Mouse (Mus musculus): ENCODE data around the gene Rffl. TPM values are rescaled to one million over a fixed set of nuclear protein-coding genes. Genes with fewer than 3 reads are reported as not detected.

Gene Rffl
- polyA plus RNA-seq, 1 experiment from 2014 or later = 9.2 TPM

DNA sequence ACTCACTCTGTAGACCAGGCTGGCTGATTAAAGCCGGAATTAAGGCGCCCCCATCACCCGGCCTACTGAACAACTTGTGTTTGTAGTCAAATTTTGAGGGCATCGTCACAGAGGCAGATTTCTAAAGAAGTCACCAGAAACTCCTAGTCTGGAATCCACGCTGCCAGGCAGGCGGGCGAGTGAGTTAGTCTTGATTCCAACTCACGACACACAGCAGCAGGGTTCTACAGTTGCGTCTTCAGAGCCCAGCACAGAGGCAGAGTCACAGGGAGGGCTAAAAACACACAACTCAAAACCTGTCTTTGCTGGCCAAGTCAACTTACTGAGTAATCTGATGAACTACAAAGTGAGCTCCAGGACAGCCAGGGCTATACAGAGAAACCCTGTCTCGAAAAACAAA lies 18.5 kb downstream of the Rffl start:
- no peaks in the 10 kb centered on the region for H3K9me3 ChIP-seq (ENCODE audit: low read length)
- DNase-seq (ENCODE audit: low spot score) = no peak
- ATAC-seq = no peak
- H3K4me3 ChIP-seq (ENCODE audit: low read depth, low read length) = no peak overlapping the region
- H3K4me1 ChIP-seq (ENCODE audit: insufficient read depth, low read depth, low read length) = no peaks in the 10 kb centered on the region
- H3K27ac ChIP-seq (ENCODE audit: low read length) = no peak overlapping the region
- no peaks in the 10 kb centered on the region for H3K27me3 ChIP-seq (replicated peaks; ENCODE audit: insufficient read depth, low read length)
- H3K9ac ChIP-seq (replicated peaks; ENCODE audit: low read depth) = no peak overlapping the region
- no peaks in the 10 kb centered on the region for H3K36me3 ChIP-seq (ENCODE audit: insufficient read depth, low read length)
- TF ChIP-seq CTCF (IDR thresholded peaks at IDR 0.05) = no peak
- no peak for TF ChIP-seq EP300 (IDR thresholded peaks at IDR 0.05)
- no peak overlapping the region for H3K4me2 ChIP-seq (replicated peaks; ENCODE audit: low read depth, low read length)
- WGBS = 75% methylated on average over 10 of the region's 10 CpGs

DNA sequence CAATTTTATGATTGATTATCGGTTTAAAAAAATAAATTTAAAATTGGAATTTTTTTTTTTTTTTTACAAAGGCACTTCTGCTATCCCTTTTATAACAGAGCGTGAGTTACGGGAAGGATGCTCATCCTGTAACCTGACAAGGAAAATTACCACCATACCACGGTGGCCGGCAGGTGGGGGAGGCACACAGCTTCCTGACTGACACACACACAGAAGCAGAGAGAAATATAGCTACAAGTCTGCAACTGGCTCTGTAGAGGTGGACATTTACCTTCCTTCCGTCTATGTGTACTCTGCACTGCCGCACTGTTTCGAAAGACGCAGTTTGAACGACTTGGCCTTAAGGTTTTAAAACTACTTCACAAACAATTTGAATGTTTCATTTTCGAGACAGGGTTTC lies 18.9 kb downstream of the Rffl start:
- H3K9ac ChIP-seq (replicated peaks; ENCODE audit: low read depth) = no peak overlapping the region
- H3K27me3 ChIP-seq (replicated peaks; ENCODE audit: insufficient read depth, low read length) = no peaks in the 10 kb centered on the region
- ATAC-seq (no peak), DNase-seq (ENCODE audit: low spot score) (no peak)
- no peaks in the 10 kb centered on the region for H3K4me1 ChIP-seq (ENCODE audit: insufficient read depth, low read depth, low read length)
- H3K4me2 ChIP-seq (replicated peaks; ENCODE audit: low read depth, low read length) = no peak overlapping the region
- WGBS = 76% methylated on average over 11 of the region's 11 CpGs
- no peak for TF ChIP-seq EP300 (IDR thresholded peaks at IDR 0.05)
- TF ChIP-seq CTCF (IDR thresholded peaks at IDR 0.05) = no peak
- H3K36me3 ChIP-seq (ENCODE audit: insufficient read depth, low read length) = no peaks in the 10 kb centered on the region
- H3K4me3 ChIP-seq (ENCODE audit: low read depth, low read length) = no peak overlapping the region
- H3K27ac ChIP-seq (ENCODE audit: low read length) = no peak overlapping the region
- H3K9me3 ChIP-seq (ENCODE audit: low read length) = no peaks in the 10 kb centered on the region

GRCm38 (mm10) chr11:82850259-82850658 lies 20.8 kb downstream of the Rffl start:
- Histone ChIP-seq H3K4me2 (replicated peaks; ENCODE audit: low read depth, low read length) (no peak overlapping the region), H3K4me1 (ENCODE audit: insufficient read depth, low read depth, low read length) (no peaks in the 10 kb centered on the region), H3K4me3 (ENCODE audit: low read depth, low read length) (no peak overlapping the region), H3K9ac (replicated peaks; ENCODE audit: low read depth) (no peak overlapping the region), H3K27me3 (replicated peaks; ENCODE audit: insufficient read depth, low read length) (no peaks in the 10 kb centered on the region), H3K27ac (ENCODE audit: low read length) (no peak overlapping the region), H3K36me3 (ENCODE audit: insufficient read depth, low read length) (no peaks in the 10 kb centered on the region), H3K9me3 (ENCODE audit: low read length) (no peaks in the 10 kb centered on the region)
- ATAC-seq (no peak), DNase-seq (ENCODE audit: low spot score) (no peak)
- TF ChIP-seq EP300 (IDR thresholded peaks at IDR 0.05) = no peak
- TF ChIP-seq CTCF (IDR thresholded peaks at IDR 0.05) = no peak
- WGBS = 76% methylated on average over 5 of the region's 5 CpGs

DNA sequence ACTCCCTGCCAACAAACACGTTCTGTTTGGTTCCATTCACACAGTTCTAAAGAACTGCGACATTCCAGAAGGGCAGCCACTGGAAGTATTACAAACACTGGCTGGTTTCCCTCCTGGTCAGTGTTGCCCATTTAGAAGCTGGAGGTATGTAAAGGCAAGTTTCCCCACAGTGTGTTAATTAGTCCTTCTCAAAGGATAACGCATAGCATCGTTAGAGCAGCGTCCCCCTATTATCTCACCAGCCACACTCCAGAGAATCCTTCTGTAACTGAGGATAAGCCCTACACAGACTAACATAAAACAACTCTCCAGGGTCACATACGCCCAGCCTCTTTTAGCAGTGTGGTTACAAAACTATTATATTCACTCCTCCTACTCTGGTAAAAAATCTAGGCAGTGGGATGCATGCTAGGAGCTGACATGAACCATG lies 23.4 kb downstream of the Rffl start:
- Histone ChIP-seq H3K4me1 (ENCODE audit: insufficient read depth, low read depth, low read length) (no peaks in the 10 kb centered on the region), H3K36me3 (ENCODE audit: insufficient read depth, low read length) (no peaks in the 10 kb centered on the region), H3K9me3 (ENCODE audit: low read length) (no peaks in the 10 kb centered on the region), H3K4me3 (ENCODE audit: low read depth, low read length) (no peak overlapping the region), H3K27ac (ENCODE audit: low read length) (no peak overlapping the region), H3K9ac (replicated peaks; ENCODE audit: low read depth) (no peak overlapping the region), H3K4me2 (replicated peaks; ENCODE audit: low read depth, low read length) (no peak overlapping the region), H3K27me3 (replicated peaks; ENCODE audit: insufficient read depth, low read length) (no peaks in the 10 kb centered on the region)
- WGBS = 49% methylated on average over 6 of the region's 6 CpGs
- DNase-seq (ENCODE audit: low spot score) = no peak
- TF ChIP-seq EP300 (IDR thresholded peaks at IDR 0.05) = no peak
- TF ChIP-seq CTCF (IDR thresholded peaks at IDR 0.05) = no peak
- ATAC-seq = no peak

DNA sequence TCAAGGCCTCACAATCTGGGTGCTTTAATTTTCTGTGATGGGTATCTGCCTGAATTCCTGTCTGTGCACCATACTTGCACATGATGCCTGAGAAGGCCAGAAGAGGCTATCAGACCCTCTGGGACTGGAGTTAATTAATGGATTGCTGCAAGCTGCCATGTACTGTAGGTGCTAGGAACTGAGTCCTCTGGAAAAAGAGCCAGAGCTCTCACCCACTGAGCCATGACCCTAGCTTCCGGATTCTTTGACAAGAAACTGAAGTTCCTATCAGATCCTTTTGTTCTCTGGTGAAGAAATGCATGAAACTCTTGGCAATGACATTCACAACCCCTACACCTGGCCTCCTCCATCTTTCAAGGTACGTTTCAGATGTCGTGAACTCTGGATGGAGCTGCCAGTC lies 24.1 kb downstream of the Rffl start:
- Histone ChIP-seq H3K4me2 (replicated peaks; ENCODE audit: low read depth, low read length) (no peak overlapping the region), H3K27ac (ENCODE audit: low read length) (no peak overlapping the region), H3K36me3 (ENCODE audit: insufficient read depth, low read length) (no peaks in the 10 kb centered on the region), H3K27me3 (replicated peaks; ENCODE audit: insufficient read depth, low read length) (no peaks in the 10 kb centered on the region), H3K4me1 (ENCODE audit: insufficient read depth, low read depth, low read length) (no peaks in the 10 kb centered on the region), H3K9ac (replicated peaks; ENCODE audit: low read depth) (no peak overlapping the region), H3K9me3 (ENCODE audit: low read length) (no peaks in the 10 kb centered on the region), H3K4me3 (ENCODE audit: low read depth, low read length) (no peak overlapping the region)
- 80% methylated on average over 3 of the region's 3 CpGs for WGBS
- TF ChIP-seq EP300 (IDR thresholded peaks at IDR 0.05) = no peak
- no peak for TF ChIP-seq CTCF (IDR thresholded peaks at IDR 0.05)
- ATAC-seq (no peak), DNase-seq (ENCODE audit: low spot score) (no peak)

GRCm38 (mm10) chr11:82846079-82846436 lies 25.0 kb downstream of the Rffl start:
- Histone ChIP-seq H3K4me2 (replicated peaks; ENCODE audit: low read depth, low read length) (peak overlapping the region; percentile 32), H3K4me3 (ENCODE audit: low read depth, low read length) (no peak overlapping the region), H3K9ac (replicated peaks; ENCODE audit: low read depth) (no peak overlapping the region), H3K27ac (ENCODE audit: low read length) (no peak overlapping the region), H3K36me3 (ENCODE audit: insufficient read depth, low read length) (no peaks in the 10 kb centered on the region), H3K27me3 (replicated peaks; ENCODE audit: insufficient read depth, low read length) (no peaks in the 10 kb centered on the region), H3K9me3 (ENCODE audit: low read length) (no peaks in the 10 kb centered on the region), H3K4me1 (ENCODE audit: insufficient read depth, low read depth, low read length) (no peaks in the 10 kb centered on the region)
- DNase-seq (ENCODE audit: low spot score) (no peak), ATAC-seq (no peak)
- WGBS = 29% methylated on average over 4 of the region's 4 CpGs
- no peak for TF ChIP-seq CTCF (IDR thresholded peaks at IDR 0.05)
- no peak for TF ChIP-seq EP300 (IDR thresholded peaks at IDR 0.05)

DNA sequence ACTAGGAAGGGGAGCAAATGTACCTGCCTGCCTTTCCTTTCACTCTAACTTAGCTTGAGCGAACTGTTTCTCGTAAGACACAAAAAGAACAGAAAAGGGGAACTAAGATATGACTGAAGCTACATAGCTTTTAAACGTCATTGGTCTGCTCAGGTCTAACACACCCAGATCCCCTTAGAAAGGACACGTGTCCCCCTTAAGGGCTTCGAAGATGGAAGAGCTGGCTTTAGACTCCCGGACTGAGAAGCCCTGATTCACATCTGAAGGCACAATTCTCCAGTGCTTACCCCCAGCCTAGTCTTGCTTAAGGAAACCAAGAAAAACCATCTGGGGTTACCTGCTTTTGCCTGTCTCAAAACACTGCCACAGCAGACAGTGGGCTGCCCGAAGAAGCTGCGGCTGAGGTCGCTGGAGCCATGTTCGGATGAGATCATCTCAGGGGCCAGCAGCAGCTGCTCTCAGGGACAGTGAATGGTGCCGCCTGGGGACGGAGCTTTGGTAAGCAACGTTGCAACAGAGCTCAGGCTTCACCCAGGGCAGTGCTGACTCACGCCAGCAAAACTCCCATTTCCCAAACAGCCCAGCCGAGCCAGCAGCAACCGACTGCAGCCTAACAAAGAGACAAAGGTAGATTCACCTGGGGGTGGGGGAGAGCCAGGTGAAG lies 25.5 kb downstream of the Rffl start:
- 28% methylated on average over 16 of the region's 16 CpGs for WGBS
- peak; percentile 96 for ATAC-seq
- Histone ChIP-seq H3K9me3 (ENCODE audit: low read length) (no peaks in the 10 kb centered on the region), H3K36me3 (ENCODE audit: insufficient read depth, low read length) (no peaks in the 10 kb centered on the region), H3K4me1 (ENCODE audit: insufficient read depth, low read depth, low read length) (no peaks in the 10 kb centered on the region), H3K4me3 (ENCODE audit: low read depth, low read length) (no peak overlapping the region), H3K27ac (ENCODE audit: low read length) (no peak overlapping the region), H3K4me2 (replicated peaks; ENCODE audit: low read depth, low read length) (peak overlapping the region; percentile 32), H3K27me3 (replicated peaks; ENCODE audit: insufficient read depth, low read length) (no peaks in the 10 kb centered on the region), H3K9ac (replicated peaks; ENCODE audit: low read depth) (no peak overlapping the region)
- DNase-seq (ENCODE audit: low spot score) = peak; percentile 93
- TF ChIP-seq CTCF (IDR thresholded peaks at IDR 0.05) (peak; percentile 57), EP300 (IDR thresholded peaks at IDR 0.05) (no peak)
